Mouse (Mus musculus) brain, embryonic 14.5 days (tissue): ENCODE results near the gene Glb1l. TPM values are rescaled to one million over a fixed set of nuclear protein-coding genes. Genes with fewer than 3 reads are reported as not detected.

Experiments
- DNase-seq: peaks from one replicate; pipeline ENCODE4 v3.0.0-alpha.2; 2011; ENCODE audit warnings: low read depth
- CTCF ChIP-seq: fragments of 200-500 bp; IDR thresholded peaks from 2 replicates; pipeline ENCODE4 v1.5.1; 2012; ENCODE audit warnings: inconsistent platforms, mild to moderate bottlenecking, moderate library complexity, borderline replicate concordance; ENCODE audit not compliant: insufficient read depth, insufficient read length; ENCODE audit errors: extremely low read depth
- POLR2A ChIP-seq: fragments of 200-500 bp; IDR thresholded peaks from 2 replicates; pipeline ENCODE4 v1.6.1; 2012; ENCODE audit warnings: mild to moderate bottlenecking, inconsistent platforms, borderline replicate concordance; ENCODE audit not compliant: poor library complexity, insufficient read depth, insufficient read length, severe bottlenecking; ENCODE audit errors: extremely low read depth
- polyA plus RNA-seq: library from polyadenylated mRNA; depleted of rRNA; stranded (reverse); fragments of >200 nt; gene quantifications from 2 replicates; pipeline ENCODE4 v1.2.3, GENCODE M21; 2012

Glb1l gene
- polyA plus RNA-seq, 1 experiment = 30.9 TPM

DNA sequence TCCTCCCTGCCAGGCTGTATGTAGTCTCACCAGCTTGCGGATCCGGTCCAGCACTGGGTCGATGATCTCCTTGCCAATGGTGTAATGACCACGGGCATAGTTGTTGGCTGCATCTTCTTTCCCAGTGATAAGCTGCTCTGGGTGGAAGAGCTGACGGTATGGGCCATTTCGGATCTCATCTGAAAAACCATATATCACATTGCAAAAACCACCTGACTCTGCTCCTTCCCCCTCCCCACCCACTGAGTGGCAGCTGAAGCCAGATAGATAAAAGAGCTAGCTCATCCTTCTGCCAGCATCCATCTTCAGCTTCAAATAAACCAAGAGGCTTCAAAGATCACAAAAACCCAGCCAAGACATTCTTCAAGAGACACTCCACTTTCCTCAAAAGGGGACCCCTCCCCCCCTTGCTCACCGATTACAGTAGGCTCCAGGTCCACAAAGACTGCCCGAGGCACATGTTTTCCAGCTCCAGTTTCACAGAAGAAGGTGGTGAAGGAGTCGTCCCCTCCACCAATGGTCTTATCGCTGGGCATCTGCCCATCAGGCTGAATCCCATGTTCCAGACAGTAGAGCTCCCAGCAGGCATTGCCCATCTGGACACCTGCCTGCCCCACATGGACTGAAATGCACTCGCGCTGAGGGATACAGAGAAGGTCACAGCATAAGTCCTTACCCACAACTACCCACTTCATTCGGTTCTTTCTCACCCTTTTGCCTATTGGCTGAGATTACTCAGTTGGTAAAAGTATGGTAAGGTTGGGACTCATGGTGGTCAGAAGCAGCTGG lies 6.4 kb upstream of the Glb1l start:
- TF ChIP-seq CTCF (no peak), POLR2A (no peak)
- no peak for DNase-seq

DNA sequence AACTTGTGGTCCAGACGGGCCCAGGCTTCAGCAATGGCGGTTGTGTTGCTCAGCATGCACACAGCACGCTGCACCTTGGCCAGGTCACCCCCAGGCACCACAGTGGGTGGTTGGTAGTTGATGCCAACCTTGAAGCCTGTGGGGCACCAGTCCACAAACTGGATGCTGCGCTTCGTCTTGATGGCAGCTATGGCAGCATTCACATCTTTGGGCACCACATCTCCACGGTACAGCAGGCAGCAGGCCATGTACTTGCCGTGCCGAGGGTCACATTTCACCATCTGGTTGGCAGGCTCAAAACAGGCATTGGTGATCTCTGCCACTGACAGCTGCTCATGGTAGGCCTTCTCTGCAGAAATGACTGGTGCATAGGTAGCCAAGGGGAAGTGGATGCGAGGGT lies 5.2 kb upstream of the Glb1l start:
- TF ChIP-seq CTCF = no peak
- DNase-seq = no peak

GRCm38 (mm10) chr1:75214886-75215285 lies 4.3 kb upstream of the Glb1l start:
- no peak for DNase-seq
- TF ChIP-seq CTCF = no peak
- no peak for TF ChIP-seq POLR2A

DNA sequence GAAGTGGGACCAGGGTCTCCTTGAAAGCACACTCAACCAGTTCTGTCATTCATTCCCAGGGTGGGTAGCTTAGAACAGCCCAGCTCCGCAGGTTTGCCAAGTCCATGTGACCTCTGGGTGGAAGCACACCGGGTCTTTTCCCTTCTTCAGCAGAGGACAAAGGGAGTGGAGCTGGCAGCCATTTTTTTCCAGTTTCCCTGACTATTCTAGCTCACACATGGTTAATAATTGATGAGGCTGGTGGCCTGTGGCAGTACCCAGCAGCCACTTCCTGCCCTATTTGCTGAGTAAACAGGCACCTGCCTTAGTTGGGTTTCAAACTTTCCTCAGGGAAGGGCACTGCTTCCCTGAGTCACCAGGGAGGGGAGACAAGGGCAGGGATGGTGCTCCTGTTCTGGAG lies 3.8 kb upstream of the Glb1l start:
- TF ChIP-seq CTCF (no peak), POLR2A (no peak)
- DNase-seq = no peak

- no peak for DNase-seq
- no peak for TF ChIP-seq POLR2A
- TF ChIP-seq CTCF = no peak
These were observed 2.5 kb upstream of the Glb1l start for GRCm38 (mm10) chr1:75213096-75213495.

- no peak for TF ChIP-seq CTCF
- TF ChIP-seq POLR2A = no peak
- DNase-seq = no peak
These were observed 1.9 kb upstream of the Glb1l start for GRCm38 (mm10) chr1:75212542-75212941.

DNA sequence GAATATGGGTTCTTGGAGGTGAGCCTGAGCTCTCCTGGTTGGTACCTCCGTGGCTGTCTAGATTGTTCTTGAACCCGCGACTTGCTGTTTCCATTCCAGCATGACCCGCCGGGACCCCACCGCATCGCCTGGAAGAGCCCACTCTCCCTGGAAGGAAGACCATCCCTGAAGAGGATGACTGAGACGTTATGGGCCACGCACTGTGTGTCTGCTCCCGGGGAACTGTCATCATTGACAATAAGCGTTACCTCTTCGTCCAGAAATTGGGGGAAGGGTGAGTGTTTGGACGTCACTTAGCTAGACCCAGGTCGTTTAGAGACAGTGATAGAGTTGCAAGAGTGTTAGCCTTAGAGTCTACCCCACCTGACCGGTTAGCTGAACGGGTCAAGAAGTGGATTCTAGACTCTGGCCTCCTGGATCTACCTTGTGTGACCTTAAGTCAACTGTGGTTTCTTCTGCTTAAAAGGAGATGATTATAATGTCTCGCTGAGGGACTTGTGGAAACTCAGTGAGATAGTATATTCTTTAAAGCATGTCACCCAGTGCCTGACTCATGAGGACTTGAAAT lies 612 bp upstream of the Glb1l start:
- no peak for DNase-seq
- TF ChIP-seq CTCF (no peak), POLR2A (no peak)

- DNase-seq = peak; percentile 20
- TF ChIP-seq CTCF (no peak), POLR2A (no peak)
These were observed 1.5 kb downstream of the Glb1l start for GRCm38 (mm10) chr1:75208967-75209678.

- TF ChIP-seq CTCF = no peak
- DNase-seq = no peak
These were observed 9.4 kb downstream of the Glb1l start for GRCm38 (mm10) chr1:75201236-75201635.

GRCm38 (mm10) chr1:75192452-75192851 lies 18.2 kb downstream of the Glb1l start:
- DNase-seq = no peak
- TF ChIP-seq POLR2A = no peak
- TF ChIP-seq CTCF = no peak

DNA sequence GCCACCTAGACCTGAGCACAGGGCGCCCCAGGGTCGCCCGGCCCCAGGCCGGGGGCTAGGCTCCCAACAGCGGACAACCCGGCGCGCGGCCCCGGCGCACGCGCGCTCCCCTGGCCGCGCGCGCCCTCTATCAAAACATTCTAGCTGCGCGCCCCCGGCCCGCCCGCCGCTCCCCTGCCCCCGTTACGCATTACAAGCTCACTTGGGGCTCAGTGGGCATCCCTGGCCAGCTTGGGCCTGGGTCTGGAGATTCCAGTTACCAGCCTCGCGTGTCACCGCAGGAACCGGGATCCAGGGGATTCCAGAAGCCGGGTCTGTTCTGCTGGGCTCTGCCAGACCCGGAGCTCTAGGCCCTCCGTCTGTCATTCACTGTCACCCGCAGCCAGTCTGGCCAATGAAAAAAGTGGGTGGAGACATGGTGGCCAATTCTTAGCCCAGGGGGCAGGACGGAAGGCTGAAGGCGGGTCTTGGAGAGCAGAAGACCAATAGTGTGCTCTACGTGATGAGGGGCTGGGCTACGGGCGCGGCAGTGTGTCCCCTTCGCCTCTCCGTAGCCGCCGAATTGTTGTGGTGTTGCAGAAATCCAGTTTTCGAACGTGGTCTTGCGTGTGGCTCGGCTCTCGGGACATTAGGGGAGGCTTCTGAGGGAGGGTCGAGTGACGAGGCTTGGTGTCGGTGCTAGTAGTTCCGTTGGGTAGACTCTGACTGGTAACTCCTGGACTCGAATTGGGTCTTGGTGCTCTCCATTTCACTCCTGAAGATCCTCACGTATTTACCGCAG lies 18.8 kb downstream of the Glb1l start, which contains the start of the genes Ankzf1 and Atg9a:
Gene Ankzf1 (plus strand): TSS at position 530 of the 781 bp plus-strand sequence.
Gene Atg9a (minus strand): TSS at position 575 of the 781 bp plus-strand sequence.
- TF ChIP-seq POLR2A = peak; percentile 5; the same call in 1 of the 2 replicates
- no peak for TF ChIP-seq CTCF
- peak; percentile 100 for DNase-seq

- DNase-seq = no peak
These were observed 19.4 kb downstream of the Glb1l start for GRCm38 (mm10) chr1:75191258-75191621.

More at GRCm38 (mm10) chr1:75191258-75191621, 19.4 kb downstream of the Glb1l start:
- TF ChIP-seq CTCF = no peak
